Mouse (Mus musculus) limb, embryonic 14.5 days (tissue): ENCODE data around the gene Nphs2. TPM values are rescaled to one million over a fixed set of nuclear protein-coding genes. Genes with fewer than 3 reads are reported as not detected.

Experiments used
- ATAC-seq: fragments of 200-750 bp; cut with Nextera tagmentation; 2 replicates; pipeline ENCODE4 v1.8.0; 2017; ENCODE audit warnings: low read depth, moderate number of reproducible peaks, moderate TSS enrichment; ENCODE audit not compliant: low FRiP score
- DNase-seq: peaks from one replicate; pipeline ENCODE4 v3.0.0-alpha.2; 2015; ENCODE audit warnings: low spot score
- H3K27ac ChIP-seq: fragments of 300-500 bp; sonication (generic); replicated peaks from 2 replicates; pipeline ENCODE4 v1.5.1; 2014; ENCODE audit warnings: low read depth, mild to moderate bottlenecking, low read length, moderate library complexity, mixed read lengths
- H3K27me3 ChIP-seq: fragments of 300-500 bp; sonication (generic); 2 replicates; pipeline ENCODE4 v1.6.1; 2014; ENCODE audit warnings: low read length, mixed read lengths; ENCODE audit not compliant: control insufficient read depth, insufficient read depth
- H3K36me3 ChIP-seq: fragments of 300-500 bp; sonication (generic); 2 replicates; pipeline ENCODE4 v1.6.1; 2014; ENCODE audit warnings: mild to moderate bottlenecking, low read length, moderate library complexity, mixed read lengths; ENCODE audit not compliant: control insufficient read depth, insufficient read depth
- H3K4me1 ChIP-seq: fragments of 300-500 bp; sonication (generic); 2 replicates; pipeline ENCODE4 v1.6.1; 2014; ENCODE audit warnings: antibody characterized with exemption, low read length, mixed read lengths; ENCODE audit not compliant: control insufficient read depth, insufficient read depth
- H3K4me2 ChIP-seq: fragments of 300-500 bp; sonication (generic); replicated peaks from 2 replicates; pipeline ENCODE4 v1.6.1; 2014; ENCODE audit warnings: low read depth, mild to moderate bottlenecking, low read length, moderate library complexity; ENCODE audit not compliant: severe bottlenecking
- H3K4me3 ChIP-seq: fragments of 300-500 bp; sonication (generic); replicated peaks from 2 replicates; pipeline ENCODE4 v1.5.1; 2014; ENCODE audit warnings: low read length
- H3K9ac ChIP-seq: fragments of 300-500 bp; sonication (generic); 2 replicates; pipeline ENCODE4 v1.6.1; 2014; ENCODE audit warnings: mild to moderate bottlenecking, low read depth, low read length, moderate library complexity; ENCODE audit not compliant: severe bottlenecking
- H3K9me3 ChIP-seq: fragments of 300-500 bp; sonication (generic); 2 replicates; pipeline ENCODE4 v1.6.1; 2016; ENCODE audit warnings: low read length; ENCODE audit not compliant: control insufficient read depth
- POLR2A ChIP-seq: fragments of 200-500 bp; IDR thresholded peaks from 2 replicates; pipeline ENCODE4 v1.8.0; 2012; ENCODE audit warnings: inconsistent platforms, mild to moderate bottlenecking, moderate library complexity, borderline replicate concordance; ENCODE audit not compliant: insufficient read depth, insufficient read length; ENCODE audit errors: extremely low read depth
- WGBS: fragments of 180-500 bp; shearing (Covaris S2); extraction: QIAGEN DNeasy Blood & Tissue Kit; methylation state at CpG from one replicate; pipeline ENCODE4 v1.1.7; 2014; 5-methylcytosine and 5-hydroxymethylcytosine counted together
- polyA plus RNA-seq, 2 experiments: library from polyadenylated mRNA; depleted of rRNA in 1 of 2; stranded (reverse) in 1 of 2; unstranded in 1 of 2; fragments of >200 nt; fragmentation: Nextera tagmentation in 1 of 2; extraction: Ambion mirVana in 1 of 2; gene quantifications; 2 replicates each; pipeline versions ENCODE4 v1.2.1 to v1.2.3; 2012 to 2014

Nphs2 gene
- polyA plus RNA-seq, 2 experiments, result 0.03 to 0.10 TPM

GRCm38 (mm10) chr1:156345633-156346032, 35.1 kb downstream of the Nphs2 start:
- no peak for DNase-seq
- Histone ChIP-seq H3K27ac (no peak overlapping the region), H3K36me3 (no peaks in the 10 kb centered on the region), H3K27me3 (no peaks in the 10 kb centered on the region), H3K9ac (no peak overlapping the region), H3K9me3 (no peaks in the 10 kb centered on the region), H3K4me3 (no peak overlapping the region), H3K4me1 (no peaks in the 10 kb centered on the region), H3K4me2 (no peak overlapping the region)
- 86% methylated on average over 4 of the region's 4 CpGs for WGBS
- no peak for ATAC-seq
- no peak for TF ChIP-seq POLR2A

GRCm38 (mm10) chr1:156349031-156349430, 38.5 kb downstream of the Nphs2 start:
- no peak overlapping the region for H3K27ac ChIP-seq
- no peak overlapping the region for H3K9ac ChIP-seq
- DNase-seq, result no peak
- no peaks in the 10 kb centered on the region for H3K36me3 ChIP-seq
- WGBS, result 82% methylated on average over 4 of the region's 4 CpGs
- ATAC-seq, result no peak
- H3K9me3 ChIP-seq, result no peaks in the 10 kb centered on the region
- no peak overlapping the region for H3K4me2 ChIP-seq
- no peaks in the 10 kb centered on the region for H3K27me3 ChIP-seq
- TF ChIP-seq POLR2A, result no peak
- H3K4me3 ChIP-seq, result no peak overlapping the region
- H3K4me1 ChIP-seq, result no peaks in the 10 kb centered on the region

- no peak for TF ChIP-seq POLR2A
- Histone ChIP-seq H3K27me3 (no peaks in the 10 kb centered on the region), H3K4me2 (no peak overlapping the region), H3K9me3 (no peaks in the 10 kb centered on the region), H3K9ac (no peak overlapping the region), H3K4me3 (no peak overlapping the region), H3K27ac (no peak overlapping the region), H3K4me1 (no peaks in the 10 kb centered on the region), H3K36me3 (no peaks in the 10 kb centered on the region)
- WGBS, result 88% methylated on average over 4 of the region's 4 CpGs
- ATAC-seq (no peak), DNase-seq (no peak)
Observed at GRCm38 (mm10) chr1:156350441-156350840, 39.9 kb downstream of the Nphs2 start.

- no peak overlapping the region for H3K27ac ChIP-seq
Observed at GRCm38 (mm10) chr1:156352466-156352865, 41.9 kb downstream of the Nphs2 start.

GRCm38 (mm10) chr1:156365740-156366139, 55.2 kb downstream of the Nphs2 start, which contains the start of gene Gm2000:
Gene Gm2000 (plus strand): TSS chr1:156366040.
- WGBS, result 85% methylated on average over 8 of the region's 8 CpGs
- ATAC-seq, result no peak
- TF ChIP-seq POLR2A, result no peak
- Histone ChIP-seq H3K4me2 (no peak within 1 kb of the TSS), H3K4me3 (no peak within 1 kb of the TSS), H3K4me1 (no peaks in the 10 kb centered on the region), H3K9me3 (no peaks in the 10 kb centered on the region), H3K36me3 (no peaks in the 10 kb centered on the region), H3K9ac (no peak within 1 kb of the TSS), H3K27ac (no peak within 1 kb of the TSS), H3K27me3 (no peaks in the 10 kb centered on the region)
- no peak for DNase-seq

More at GRCm38 (mm10) chr1:156352466-156352865, 41.9 kb downstream of the Nphs2 start:
- ATAC-seq (no peak), DNase-seq (no peak)
- no peak overlapping the region for H3K4me3 ChIP-seq
- no peak overlapping the region for H3K4me2 ChIP-seq
- WGBS, result 86% methylated on average over 2 of the region's 2 CpGs
- H3K9me3 ChIP-seq, result no peaks in the 10 kb centered on the region
- no peak overlapping the region for H3K9ac ChIP-seq
- no peak for TF ChIP-seq POLR2A
- H3K4me1 ChIP-seq, result no peaks in the 10 kb centered on the region
- no peaks in the 10 kb centered on the region for H3K27me3 ChIP-seq
- H3K36me3 ChIP-seq, result no peaks in the 10 kb centered on the region

Other genes with a start within 250 kb of the Nphs2 start
- 0.96 and 1.1 TPM in 2 replicates for gene Fam163a, start 105.7 kb upstream of the Nphs2 start, polyA plus RNA-seq (2012; rRNA removed)
- 1.0 and 2.2 TPM in 2 replicates for gene Fam163a, start 105.7 kb upstream of the Nphs2 start, polyA plus RNA-seq (2014; fragmentation: Nextera tagmentation; extraction: Ambion mirVana)
- 0.20 and 0.22 TPM in 2 replicates for gene Tdrd5, start 7.1 kb upstream of the Nphs2 start, polyA plus RNA-seq (2012; rRNA removed)
- 0.12 and 0.36 TPM in 2 replicates for gene Tdrd5, start 7.1 kb upstream of the Nphs2 start, polyA plus RNA-seq (2014; fragmentation: Nextera tagmentation; extraction: Ambion mirVana)
- 53.6 and 66.6 TPM in 2 replicates for gene Gm2000, start 55.3 kb downstream of the Nphs2 start, polyA plus RNA-seq (2012; rRNA removed)
- 945 and 958 TPM in 2 replicates for gene Gm2000, start 55.3 kb downstream of the Nphs2 start, polyA plus RNA-seq (2014; fragmentation: Nextera tagmentation; extraction: Ambion mirVana)
- gene Axdnd1, start 110.4 kb downstream of the Nphs2 start, polyA plus RNA-seq (2012; rRNA removed), result 0.18 and 0.39 TPM in 2 replicates
- gene Axdnd1, start 110.4 kb downstream of the Nphs2 start, polyA plus RNA-seq (2014; fragmentation: Nextera tagmentation; extraction: Ambion mirVana), result 0.44 TPM in 1 of 2 replicates, not detected in the other
- gene Soat1, start 163.6 kb downstream of the Nphs2 start, polyA plus RNA-seq (2012; rRNA removed), result 23.1 and 39.5 TPM in 2 replicates
- 19.1 and 21.3 TPM in 2 replicates for gene Soat1, start 163.6 kb downstream of the Nphs2 start, polyA plus RNA-seq (2014; fragmentation: Nextera tagmentation; extraction: Ambion mirVana)
- gene Gm10031, start 213.3 kb downstream of the Nphs2 start, polyA plus RNA-seq (2012; rRNA removed), result 6.0 and 7.0 TPM in 2 replicates
- gene Gm10031, start 213.3 kb downstream of the Nphs2 start, polyA plus RNA-seq (2014; fragmentation: Nextera tagmentation; extraction: Ambion mirVana), result 0.32 and 0.73 TPM in 2 replicates
- 10.2 and 10.9 TPM in 2 replicates for gene Abl2, start 248.1 kb downstream of the Nphs2 start, polyA plus RNA-seq (2012; rRNA removed)
- gene Abl2, start 248.1 kb downstream of the Nphs2 start, polyA plus RNA-seq (2014; fragmentation: Nextera tagmentation; extraction: Ambion mirVana), result 6.2 and 6.9 TPM in 2 replicates